Mouse (Mus musculus): Measurements from ENCODE around the gene Gm44503.

Gm44503 gene

GRCm38 (mm10) chr9:72958521-72959450, at the start of gene Gm44503, which contains the start of gene Dyx1c1:
Gm44503 (plus strand) TSS chr9:72958852.
Dyx1c1 (plus strand) TSS chr9:72958785.
- DNase-seq = peak; percentile 95

GRCm38 (mm10) chr9:72911381-72911780, 47.3 kb upstream of the Gm44503 start:
- no peak for DNase-seq

- DNase-seq = no peak
Measured at GRCm38 (mm10) chr9:72913551-72913950, 45.1 kb upstream of the Gm44503 start.

- no peak for DNase-seq
Measured at GRCm38 (mm10) chr9:72915728-72916127, 42.9 kb upstream of the Gm44503 start.

- DNase-seq = peak; percentile 52
Measured at GRCm38 (mm10) chr9:72923068-72923467, 35.6 kb upstream of the Gm44503 start.

GRCm38 (mm10) chr9:72925021-72925934, 33.4 kb upstream of the Gm44503 start, which contains the start of gene Pygo1:
Pygo1 (plus strand) TSS chr9:72925645.
- peak; percentile 76 for DNase-seq

- no peak for DNase-seq
Measured at GRCm38 (mm10) chr9:72925935-72926258, 32.8 kb upstream of the Gm44503 start.

- no peak for DNase-seq
Measured at GRCm38 (mm10) chr9:72931166-72931790, 27.4 kb upstream of the Gm44503 start.

- no peak for DNase-seq
Measured at GRCm38 (mm10) chr9:72935309-72935708, 23.3 kb upstream of the Gm44503 start.

- DNase-seq = no peak
Measured at GRCm38 (mm10) chr9:72936301-72936700, 22.4 kb upstream of the Gm44503 start.

GRCm38 (mm10) chr9:72943424-72943823, 15.2 kb upstream of the Gm44503 start:
- DNase-seq = no peak

- no peak for DNase-seq
Measured at GRCm38 (mm10) chr9:72944286-72944685, 14.4 kb upstream of the Gm44503 start.

- DNase-seq = no peak
Measured at GRCm38 (mm10) chr9:72947010-72947409, 11.6 kb upstream of the Gm44503 start.

- no peak for DNase-seq
Measured at GRCm38 (mm10) chr9:72949572-72949971, 9.1 kb upstream of the Gm44503 start.

GRCm38 (mm10) chr9:72954746-72955145, 3.9 kb upstream of the Gm44503 start:
- peak; percentile 41 for DNase-seq

GRCm38 (mm10) chr9:72955546-72955945, 3.1 kb upstream of the Gm44503 start:
- peak; percentile 68 for DNase-seq

- no peak for DNase-seq
Measured at GRCm38 (mm10) chr9:72961346-72961745, 2.7 kb downstream of the Gm44503 start.

GRCm38 (mm10) chr9:72961959-72962358, 3.3 kb downstream of the Gm44503 start:
- no peak for DNase-seq

- peak; percentile 79 for DNase-seq
Measured at GRCm38 (mm10) chr9:72968349-72969061, 9.9 kb downstream of the Gm44503 start.

- DNase-seq = no peak
Measured at GRCm38 (mm10) chr9:72969874-72970273, 11.2 kb downstream of the Gm44503 start.

GRCm38 (mm10) chr9:72972435-72972834, 13.8 kb downstream of the Gm44503 start:
- no peak for DNase-seq

- DNase-seq = no peak
Measured at GRCm38 (mm10) chr9:72972984-72973383, 14.3 kb downstream of the Gm44503 start.

All from retina, postnatal 1 day (tissue).